Mouse (Mus musculus) erythroblast, embryonic 14.5 days (primary cell): ENCODE measurements around the gene Kcna7.

Source experiments
- GATA1 ChIP-seq: IDR thresholded peaks from 2 replicates; pipeline ENCODE4 v1.6.1; 2012; ENCODE audit warnings: low read length, inconsistent platforms, mixed read lengths
- TAL1 ChIP-seq: IDR thresholded peaks from 3 replicates; pipeline ENCODE4 v1.6.1; 2012; ENCODE audit warnings: low read length, inconsistent platforms, mixed read lengths

- TF ChIP-seq GATA1, result no peak
- no peak for TF ChIP-seq TAL1
Observed at GRCm38 (mm10) chr7:45443526-45444420, 38.3 kb downstream of the Kcna7 start.
